Mouse (Mus musculus) small intestine, adult 2 months (tissue): ENCODE results near the gene Ffar3.

Source experiments
- CTCF ChIP-seq: fragments of 200-500 bp; IDR thresholded peaks from 2 replicates; pipeline ENCODE4 v1.5.1; 2012; ENCODE audit warnings: low read depth, mild to moderate bottlenecking, control low read depth, inconsistent platforms, low read length, moderate library complexity, mixed read lengths; ENCODE audit not compliant: insufficient replicate concordance, insufficient read length; ENCODE audit errors: extremely low read depth
- POLR2A ChIP-seq: fragments of 200-500 bp; IDR thresholded peaks from 2 replicates; pipeline ENCODE4 v1.6.1; 2012; ENCODE audit warnings: low read depth, mild to moderate bottlenecking, control low read depth, inconsistent platforms, low read length, moderate library complexity

GRCm38 (mm10) chr7:30857746-30858145, 1.8 kb upstream of the Ffar3 start:
- TF ChIP-seq POLR2A (no peak), CTCF (no peak)
